Mouse (Mus musculus) 3T3-L1 (cell line): ENCODE data around the gene Pik3r1.
A peak's percentile ranks its signal among the peaks of the same experiment; 100 is the strongest.

Experiments
- DNase-seq: peaks from one replicate; pipeline ENCODE4 v3.0.0-alpha.2; 2015; ENCODE audit warnings: low read depth, low spot score

Gene Pik3r1

GRCm38 (mm10) chr13:101738769-101739168, 29.2 kb downstream of the Pik3r1 start:
- DNase-seq = no peak

GRCm38 (mm10) chr13:101736521-101737387, 31.3 kb downstream of the Pik3r1 start:
- no peak for DNase-seq

GRCm38 (mm10) chr13:101735364-101736120, 32.5 kb downstream of the Pik3r1 start:
- DNase-seq = peak; percentile 50

GRCm38 (mm10) chr13:101734227-101734626, 33.8 kb downstream of the Pik3r1 start:
- no peak for DNase-seq

GRCm38 (mm10) chr13:101732675-101733074, 35.3 kb downstream of the Pik3r1 start:
- DNase-seq = no peak

- DNase-seq = no peak
These were observed 36.2 kb downstream of the Pik3r1 start for GRCm38 (mm10) chr13:101731777-101732176.

GRCm38 (mm10) chr13:101730351-101730750, 37.7 kb downstream of the Pik3r1 start:
- peak; percentile 89 for DNase-seq

- peak; percentile 74 for DNase-seq
These were observed 38.6 kb downstream of the Pik3r1 start for GRCm38 (mm10) chr13:101729248-101730055.

GRCm38 (mm10) chr13:101728816-101729215, 39.2 kb downstream of the Pik3r1 start:
- DNase-seq = peak; percentile 74

GRCm38 (mm10) chr13:101728300-101728699, 39.7 kb downstream of the Pik3r1 start:
- no peak for DNase-seq

GRCm38 (mm10) chr13:101727837-101728236, 40.2 kb downstream of the Pik3r1 start:
- DNase-seq = no peak

- peak; percentile 85 for DNase-seq
These were observed 41.1 kb downstream of the Pik3r1 start for GRCm38 (mm10) chr13:101726922-101727321.

- peak; percentile 62 for DNase-seq
These were observed 46.0 kb downstream of the Pik3r1 start for GRCm38 (mm10) chr13:101721901-101722595.

GRCm38 (mm10) chr13:101721154-101721553, 46.9 kb downstream of the Pik3r1 start:
- DNase-seq = peak; percentile 64

- DNase-seq = peak; percentile 98
These were observed 48.6 kb downstream of the Pik3r1 start for GRCm38 (mm10) chr13:101719312-101719870.

- no peak for DNase-seq
These were observed 49.3 kb downstream of the Pik3r1 start for GRCm38 (mm10) chr13:101718744-101719143.

GRCm38 (mm10) chr13:101717836-101718235, 50.2 kb downstream of the Pik3r1 start:
- DNase-seq = peak; percentile 80

- DNase-seq = no peak
These were observed 54.5 kb downstream of the Pik3r1 start for GRCm38 (mm10) chr13:101713429-101714088.

GRCm38 (mm10) chr13:101712720-101713428, 55.1 kb downstream of the Pik3r1 start:
- DNase-seq = peak; percentile 62

- peak; percentile 48 for DNase-seq
These were observed 55.9 kb downstream of the Pik3r1 start for GRCm38 (mm10) chr13:101712099-101712498.
